Comparison of ENCODE assay signal across 10 mouse cellular contexts in genomic region chr16:23374938-23375337, GRCm38 (mm10). TPM values are rescaled to one million over a fixed set of nuclear protein-coding genes. Genes with fewer than 3 reads are reported as not detected.
DNase-seq lines count a peak whose midpoint lies in the region; ATAC-seq lines count a peak whose summit lies in the region.
"Had no signal": no experiment of that assay in that cellular context is flagged by ENCODE, and none has a peak within 500 bp of the region (broad histone marks: within the 10 kb centered on the region; RNA-seq: fewer than 3 reads in every experiment).

No protein-coding gene starts in this region.

- ATAC-seq in heart, embryonic 12.5 days (ENCODE audit: insufficient number of reproducible peaks, low FRiP score) = no peak

- H3K4me1 ChIP-seq in heart, embryonic 12.5 days (replicated peaks) = no peaks in the 10 kb centered on the region
- no peaks in the 10 kb centered on the region for H3K4me1 ChIP-seq in limb, embryonic 10.5 days

- H3K27me3 ChIP-seq in heart, embryonic 12.5 days (replicated peaks) = no peaks in the 10 kb centered on the region
- no peaks in the 10 kb centered on the region for H3K27me3 ChIP-seq in limb, embryonic 10.5 days (ENCODE audit: low read depth, poor library complexity, severe bottlenecking)
- no peaks in the 10 kb centered on the region for H3K27me3 ChIP-seq in splenic B cell, adult 2 months (ENCODE audit: control insufficient read depth, insufficient read depth, low read length, poor library complexity, severe bottlenecking)

- H3K9ac ChIP-seq in heart, embryonic 12.5 days = no peak overlapping the region

- 69% methylated on average over 5 of the region's 5 CpGs for WGBS in heart, embryonic 12.5 days
- WGBS in limb, embryonic 10.5 days = 89% methylated on average over 5 of the region's 5 CpGs

- no peak overlapping the region for H3K4me3 ChIP-seq in heart, embryonic 12.5 days
- no peak overlapping the region for H3K4me3 ChIP-seq in limb, embryonic 10.5 days
- H3K4me3 ChIP-seq: heart, adult 2 months had no signal

- no peak overlapping the region for H3K4me2 ChIP-seq in heart, embryonic 12.5 days

- no peaks in the 10 kb centered on the region for H3K9me3 ChIP-seq in heart, embryonic 12.5 days (replicated peaks)
- no peaks in the 10 kb centered on the region for H3K9me3 ChIP-seq in limb, embryonic 10.5 days (replicated peaks)

- no peaks in the 10 kb centered on the region for H3K36me3 ChIP-seq in heart, embryonic 12.5 days
- no peaks in the 10 kb centered on the region for H3K36me3 ChIP-seq in limb, embryonic 10.5 days
- H3K36me3 ChIP-seq in splenic B cell, adult 2 months (ENCODE audit: control insufficient read depth, insufficient read depth, low read length, poor library complexity, severe bottlenecking) = no peaks in the 10 kb centered on the region

- no peak overlapping the region for H3K27ac ChIP-seq in heart, embryonic 12.5 days (ENCODE audit: poor library complexity, severe bottlenecking)
- no peak overlapping the region for H3K27ac ChIP-seq in limb, embryonic 10.5 days
- H3K27ac ChIP-seq: heart, adult 2 months had no signal

- peak; percentile 97 for DNase-seq in heart, adult 11 months
- DNase-seq in spleen, postnatal 36 days (ENCODE audit: low spot score in 2 of 2) = peak; percentile 71 to 73
- no peak for DNase-seq in spleen, postnatal 14 days (ENCODE audit: low spot score in 2 of 2)
- peak; percentile 3 for DNase-seq in limb, embryonic 10.5 days (ENCODE audit: low spot score)
- DNase-seq in splenic B cell, adult 2 months (ENCODE audit: low read depth, low spot score) = peak; percentile 76
- no peak for DNase-seq in kidney, adult 18-20 months
- no peak for DNase-seq in Muller cell, postnatal 12 days (ENCODE audit: inconsistent ontology term)
- DNase-seq: cerebellum, postnatal 10 days had no signal

RNA-seq across cellular contexts. Expression of gene Rtp1, which starts 54.0 kb away (rescaled TPM):
- polyA plus RNA-seq in heart, embryonic 12.5 days (2016; fragmentation: Nextera tagmentation; extraction: Ambion mirVana) = not detected in 2 replicates
- polyA plus RNA-seq in limb, embryonic 10.5 days (2016; fragmentation: Nextera tagmentation; extraction: Ambion mirVana) = not detected in 2 replicates
- polyA plus RNA-seq: heart, adult 2 months had no signal

Comparison
In these comparisons a context has a peak if more than half of its experiments do, and no peak if none do; other contexts are left out.
1. DNase-seq: peak in heart, adult 11 months (single experiment), spleen, postnatal 36 days (2 of 2), limb, embryonic 10.5 days (single experiment) and splenic B cell, adult 2 months (single experiment); none in spleen, postnatal 14 days (0 of 2), kidney, adult 18-20 months (single experiment) and Muller cell, postnatal 12 days (single experiment).